Mouse (Mus musculus): Measurements from ENCODE around the gene Actl6b. TPM values are rescaled to one million over a fixed set of nuclear protein-coding genes. Genes with fewer than 3 reads are reported as not detected.

Actl6b gene
- polyA plus RNA-seq (2012; rRNA removed) (0.92 and 1.1 TPM in 2 replicates), polyA plus RNA-seq (2014; fragmentation: Nextera tagmentation; extraction: Ambion mirVana) (0.21 and 0.39 TPM in 2 replicates)

DNA sequence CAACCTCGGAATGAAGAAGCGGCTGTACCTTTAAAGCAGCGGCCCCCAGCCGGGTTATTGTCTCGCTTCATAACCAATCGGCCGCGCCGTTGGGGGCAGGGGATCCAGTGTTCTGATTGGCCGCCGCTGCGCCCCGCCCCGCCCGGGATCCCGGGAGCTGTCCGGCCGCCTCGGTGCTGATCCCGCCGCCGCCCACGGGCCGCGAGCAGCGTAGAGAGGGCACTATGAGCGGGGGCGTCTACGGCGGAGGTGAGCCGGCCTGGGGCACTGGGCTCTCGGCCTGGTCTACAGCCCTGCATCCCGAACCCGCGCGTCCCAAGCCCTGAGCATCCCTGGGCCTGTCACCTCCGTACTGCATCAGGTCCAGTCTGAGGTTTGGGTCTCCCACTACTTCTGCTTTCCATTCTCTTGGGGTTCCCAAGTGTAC lies at the start of gene Actl6b:
Gene Actl6b (plus strand): TSS at position 107 of the 427 bp plus-strand sequence.
- Histone ChIP-seq H3K4me2 (replicated peaks; ENCODE audit: low read depth, low read length, severe bottlenecking) (peak within 1 kb of the TSS; percentile 35), H3K4me3 (replicated peaks; ENCODE audit: low read length) (peak within 1 kb of the TSS; percentile 3; the same call in 1 of the 2 replicates), H3K27me3 (ENCODE audit: control insufficient read depth, insufficient read depth, low read length) (peaks cover 11% of the 10 kb centered on the region; the same call in 1 of the 2 replicates), H3K9ac (ENCODE audit: low read depth, low read length, severe bottlenecking) (no peak within 1 kb of the TSS), H3K9me3 (ENCODE audit: control insufficient read depth, low read length) (no peaks in the 10 kb centered on the region), H3K27ac (replicated peaks; ENCODE audit: low read depth, low read length) (no peak within 1 kb of the TSS), H3K4me1 (ENCODE audit: control insufficient read depth, insufficient read depth, low read length) (no peaks in the 10 kb centered on the region), H3K36me3 (ENCODE audit: control insufficient read depth, insufficient read depth, low read length) (no peaks in the 10 kb centered on the region)
- ATAC-seq (ENCODE audit: low FRiP score, low read depth) (peak; percentile 90), DNase-seq (ENCODE audit: low spot score) (peak; percentile 71)
- TF ChIP-seq POLR2A (IDR thresholded peaks at IDR 0.05; ENCODE audit: borderline replicate concordance, extremely low read depth, insufficient read depth, insufficient read length), result no peak
- WGBS, result 2% methylated on average over 37 of the region's 37 CpGs

DNA sequence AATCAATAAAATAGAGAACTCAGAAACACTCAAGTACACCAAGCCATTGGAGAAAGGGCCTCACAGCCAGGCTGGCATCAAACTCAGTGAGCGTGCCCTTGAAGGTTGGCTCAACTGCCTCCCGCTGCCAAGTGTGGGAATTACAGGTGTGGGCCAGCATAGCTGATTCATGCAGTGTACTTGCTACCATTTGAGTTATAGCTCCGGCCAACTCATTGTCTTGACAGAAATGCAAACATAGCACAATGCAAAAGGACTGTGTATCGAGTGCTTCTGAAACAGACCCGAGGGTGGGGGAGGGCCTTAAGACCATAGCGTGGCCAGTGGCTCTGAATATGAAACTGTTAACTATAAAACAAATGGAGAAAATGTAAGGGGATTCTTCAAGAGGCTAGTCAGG lies 49.3 kb upstream of the Actl6b start:
- Histone ChIP-seq H3K9me3 (ENCODE audit: control insufficient read depth, low read length) (no peaks in the 10 kb centered on the region), H3K36me3 (ENCODE audit: control insufficient read depth, insufficient read depth, low read length) (peaks cover 11% of the 10 kb centered on the region; the same call in 1 of the 2 replicates), H3K4me2 (replicated peaks; ENCODE audit: low read depth, low read length, severe bottlenecking) (no peak overlapping the region), H3K27me3 (ENCODE audit: control insufficient read depth, insufficient read depth, low read length) (no peaks in the 10 kb centered on the region), H3K27ac (replicated peaks; ENCODE audit: low read depth, low read length) (no peak overlapping the region), H3K4me3 (replicated peaks; ENCODE audit: low read length) (no peak overlapping the region), H3K9ac (ENCODE audit: low read depth, low read length, severe bottlenecking) (no peak overlapping the region), H3K4me1 (ENCODE audit: control insufficient read depth, insufficient read depth, low read length) (peaks cover 13% of the 10 kb centered on the region)
- ATAC-seq (ENCODE audit: low FRiP score, low read depth) (no peak), DNase-seq (ENCODE audit: low spot score) (no peak)
- TF ChIP-seq POLR2A (IDR thresholded peaks at IDR 0.05; ENCODE audit: borderline replicate concordance, extremely low read depth, insufficient read depth, insufficient read length), result no peak
- WGBS, result 83% methylated on average over 6 of the region's 6 CpGs

DNA sequence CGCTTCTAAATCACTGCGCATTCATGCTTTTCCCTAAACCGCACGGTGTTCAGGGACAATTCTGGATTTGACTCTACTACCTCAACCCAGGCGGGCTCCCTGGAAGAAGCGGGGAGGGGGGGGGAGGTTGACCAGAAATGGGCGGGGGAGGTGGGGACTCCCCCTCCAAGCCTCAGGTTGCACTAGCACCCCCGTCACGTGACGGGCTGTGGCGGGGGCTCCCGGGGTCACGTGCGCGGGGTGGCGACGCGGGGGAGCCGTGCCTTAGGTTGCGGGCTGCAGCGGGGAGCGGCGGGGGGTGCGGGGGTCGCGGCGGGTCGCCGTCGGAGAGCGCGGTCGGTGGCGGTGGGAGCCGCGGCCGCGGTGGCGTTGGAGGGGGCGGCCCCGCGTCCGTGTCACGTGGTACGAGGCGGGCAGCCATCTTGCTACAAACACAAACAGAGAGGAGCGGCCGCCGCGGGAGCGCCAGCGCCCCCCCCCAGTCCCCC lies 43.3 kb upstream of the Actl6b start:
- peak overlapping the region; percentile 82 for H3K27ac ChIP-seq (replicated peaks; ENCODE audit: low read depth, low read length)
- no peaks in the 10 kb centered on the region for H3K27me3 ChIP-seq (ENCODE audit: control insufficient read depth, insufficient read depth, low read length)
- no peak for TF ChIP-seq POLR2A (IDR thresholded peaks at IDR 0.05; ENCODE audit: borderline replicate concordance, extremely low read depth, insufficient read depth, insufficient read length)
- H3K4me3 ChIP-seq (replicated peaks; ENCODE audit: low read length), result peak overlapping the region; percentile 99
- peak overlapping the region; percentile 91 for H3K4me2 ChIP-seq (replicated peaks; ENCODE audit: low read depth, low read length, severe bottlenecking)
- 0 out of 2 replicates have a peak, but pooled peaks cover 10% of the 10 kb centered on the region for H3K36me3 ChIP-seq (ENCODE audit: control insufficient read depth, insufficient read depth, low read length)
- WGBS, result 2% methylated on average over 23 of the region's 52 CpGs
- peaks cover 11% of the 10 kb centered on the region for H3K4me1 ChIP-seq (ENCODE audit: control insufficient read depth, insufficient read depth, low read length)
- DNase-seq (ENCODE audit: low spot score) (peak; percentile 66), ATAC-seq (ENCODE audit: low FRiP score, low read depth) (peak; percentile 83)
- no peaks in the 10 kb centered on the region for H3K9me3 ChIP-seq (ENCODE audit: control insufficient read depth, low read length)
- peak overlapping the region; percentile 97 for H3K9ac ChIP-seq (ENCODE audit: low read depth, low read length, severe bottlenecking)

GRCm38 (mm10) chr5:137510573-137511390 lies 42.5 kb upstream of the Actl6b start:
- TF ChIP-seq POLR2A (IDR thresholded peaks at IDR 0.05; ENCODE audit: borderline replicate concordance, extremely low read depth, insufficient read depth, insufficient read length), result no peak
- Histone ChIP-seq H3K27me3 (ENCODE audit: control insufficient read depth, insufficient read depth, low read length) (no peaks in the 10 kb centered on the region), H3K27ac (replicated peaks; ENCODE audit: low read depth, low read length) (peak overlapping the region; percentile 82), H3K9ac (ENCODE audit: low read depth, low read length, severe bottlenecking) (peak overlapping the region; percentile 97), H3K4me1 (ENCODE audit: control insufficient read depth, insufficient read depth, low read length) (peaks cover 11% of the 10 kb centered on the region), H3K4me3 (replicated peaks; ENCODE audit: low read length) (peak overlapping the region; percentile 99), H3K4me2 (replicated peaks; ENCODE audit: low read depth, low read length, severe bottlenecking) (peak overlapping the region; percentile 91), H3K9me3 (ENCODE audit: control insufficient read depth, low read length) (no peaks in the 10 kb centered on the region), H3K36me3 (ENCODE audit: control insufficient read depth, insufficient read depth, low read length) (0 out of 2 replicates have a peak, but pooled peaks cover 10% of the 10 kb centered on the region)
- DNase-seq (ENCODE audit: low spot score) (no peak), ATAC-seq (ENCODE audit: low FRiP score, low read depth) (peak; percentile 28; the same call in 1 of the 2 replicates)
- 2% methylated on average over 19 of the region's 83 CpGs for WGBS

GRCm38 (mm10) chr5:137511706-137512105 lies 41.6 kb upstream of the Actl6b start:
- ATAC-seq (ENCODE audit: low FRiP score, low read depth) (no peak), DNase-seq (ENCODE audit: low spot score) (no peak)
- 64% methylated on average over 3 of the region's 3 CpGs for WGBS
- Histone ChIP-seq H3K4me3 (replicated peaks; ENCODE audit: low read length) (peak overlapping the region; percentile 99), H3K4me2 (replicated peaks; ENCODE audit: low read depth, low read length, severe bottlenecking) (peak overlapping the region; percentile 91), H3K9ac (ENCODE audit: low read depth, low read length, severe bottlenecking) (peak overlapping the region; percentile 97; the same call in 1 of the 2 replicates), H3K36me3 (ENCODE audit: control insufficient read depth, insufficient read depth, low read length) (0 out of 2 replicates have a peak, but pooled peaks cover 10% of the 10 kb centered on the region), H3K4me1 (ENCODE audit: control insufficient read depth, insufficient read depth, low read length) (peaks cover 11% of the 10 kb centered on the region), H3K27ac (replicated peaks; ENCODE audit: low read depth, low read length) (0 out of 2 replicates have a peak overlapping the region, but pooled peaks have one; percentile 82), H3K9me3 (ENCODE audit: control insufficient read depth, low read length) (no peaks in the 10 kb centered on the region), H3K27me3 (ENCODE audit: control insufficient read depth, insufficient read depth, low read length) (no peaks in the 10 kb centered on the region)
- no peak for TF ChIP-seq POLR2A (IDR thresholded peaks at IDR 0.05; ENCODE audit: borderline replicate concordance, extremely low read depth, insufficient read depth, insufficient read length)

Data from limb, embryonic 14.5 days (tissue).